Mouse (Mus musculus) hindbrain, postnatal 0 days (tissue): ENCODE results near the gene Tespa1. TPM values are rescaled to one million over a fixed set of nuclear protein-coding genes. Genes with fewer than 3 reads are reported as not detected.
A peak's percentile ranks its signal among the peaks of the same experiment; 100 is the strongest.

Source experiments
- ATAC-seq: fragments of 200-750 bp; cut with Nextera tagmentation; 2 replicates; pipeline ENCODE4 v1.8.0; 2017; ENCODE audit warnings: mild to moderate bottlenecking, moderate TSS enrichment, moderate library complexity
- DNase-seq: peaks from one replicate; pipeline ENCODE4 v3.0.0-alpha.2; 2015; ENCODE audit warnings: low spot score
- H3K27ac ChIP-seq: fragments of 300-500 bp; sonication (generic); 2 replicates; pipeline ENCODE4 v1.5.1; 2014; ENCODE audit warnings: mild to moderate bottlenecking
- H3K27me3 ChIP-seq: fragments of 300-500 bp; sonication (generic); 2 replicates; pipeline ENCODE4 v1.6.1; 2014; ENCODE audit warnings: low read length, mixed read lengths; ENCODE audit not compliant: insufficient read depth
- H3K36me3 ChIP-seq: fragments of 300-500 bp; sonication (generic); 2 replicates; pipeline ENCODE4 v1.6.1; 2014; ENCODE audit warnings: low read length, mixed read lengths; ENCODE audit not compliant: insufficient read depth
- H3K4me1 ChIP-seq: fragments of 300-500 bp; sonication (generic); 2 replicates; pipeline ENCODE4 v1.6.1; 2014; ENCODE audit warnings: antibody characterized with exemption, low read length, mixed read lengths; ENCODE audit not compliant: insufficient read depth
- H3K4me2 ChIP-seq: fragments of 300-500 bp; sonication (generic); 2 replicates; pipeline ENCODE4 v1.6.1; 2014; ENCODE audit warnings: low read depth, mild to moderate bottlenecking, low read length, moderate library complexity, mixed read lengths
- H3K4me3 ChIP-seq: fragments of 300-500 bp; sonication (generic); 2 replicates; pipeline ENCODE4 v1.5.1; 2014; ENCODE audit warnings: low read length
- H3K9ac ChIP-seq: fragments of 300-500 bp; sonication (generic); replicated peaks from 2 replicates; pipeline ENCODE4 v1.6.1; 2014; ENCODE audit warnings: mild to moderate bottlenecking, low read length, moderate library complexity, mixed read lengths
- H3K9me3 ChIP-seq: fragments of 300-500 bp; sonication (generic); 2 replicates; pipeline ENCODE4 v1.6.1; 2016; ENCODE audit warnings: low read length, mixed read lengths
- CTCF ChIP-seq: IDR thresholded peaks from 2 replicates; pipeline ENCODE4 v1.5.1; 2016; ENCODE audit warnings: antibody characterized with exemption, control low read depth, low read depth
- WGBS: fragments of 180-500 bp; shearing (Covaris S2); extraction: QIAGEN DNeasy Blood & Tissue Kit; methylation state at CpG from one replicate; pipeline ENCODE4 v1.1.7; 2014; 5-methylcytosine and 5-hydroxymethylcytosine counted together
- polyA plus RNA-seq: library from polyadenylated mRNA; unstranded; fragments of >200 nt; fragmentation: Nextera tagmentation; extraction: Ambion mirVana; gene quantifications from 2 replicates; pipeline ENCODE4 v1.2.1, GENCODE M21; 2015
- total RNA-seq: library from RNA; depleted of rRNA; stranded (reverse); fragments of >200 nt; gene quantifications from 2 replicates; pipeline ENCODE4 v1.2.3, GENCODE M21; 2014; rRNA removed

Tespa1 gene
- total RNA-seq (not detected in 2 replicates), polyA plus RNA-seq (not detected in 2 replicates)

DNA sequence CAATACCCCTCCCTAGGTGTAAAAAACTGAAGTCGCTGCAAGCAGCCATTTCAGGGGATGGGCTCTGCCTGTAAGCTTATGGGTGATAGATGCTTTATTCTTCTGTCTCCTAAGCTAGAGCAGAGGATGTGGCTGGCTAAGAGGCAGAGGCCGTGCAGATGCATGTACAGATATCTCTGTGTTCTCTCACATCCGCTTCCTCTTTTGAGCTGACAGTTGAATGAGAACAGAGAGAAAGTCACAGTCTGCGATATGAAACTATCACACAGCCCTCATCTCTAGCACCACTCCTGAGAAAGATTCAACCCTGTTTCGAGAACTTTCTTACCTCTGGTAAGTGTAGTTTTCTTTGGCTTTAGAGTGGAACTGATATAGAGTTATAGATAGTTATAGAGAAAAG, at the start of gene Tespa1:
Gene Tespa1 (plus strand): TSS at position 234 of the 400 bp plus-strand sequence.
- Histone ChIP-seq H3K4me3 (no peak within 1 kb of the TSS), H3K27ac (no peak within 1 kb of the TSS), H3K27me3 (no peaks in the 10 kb centered on the region), H3K9me3 (no peaks in the 10 kb centered on the region), H3K4me1 (no peaks in the 10 kb centered on the region), H3K36me3 (no peaks in the 10 kb centered on the region), H3K9ac (no peak within 1 kb of the TSS), H3K4me2 (no peak within 1 kb of the TSS)
- DNase-seq (no peak), ATAC-seq (no peak)
- WGBS = 89% methylated on average over 5 of the region's 5 CpGs
- TF ChIP-seq CTCF = no peak

DNA sequence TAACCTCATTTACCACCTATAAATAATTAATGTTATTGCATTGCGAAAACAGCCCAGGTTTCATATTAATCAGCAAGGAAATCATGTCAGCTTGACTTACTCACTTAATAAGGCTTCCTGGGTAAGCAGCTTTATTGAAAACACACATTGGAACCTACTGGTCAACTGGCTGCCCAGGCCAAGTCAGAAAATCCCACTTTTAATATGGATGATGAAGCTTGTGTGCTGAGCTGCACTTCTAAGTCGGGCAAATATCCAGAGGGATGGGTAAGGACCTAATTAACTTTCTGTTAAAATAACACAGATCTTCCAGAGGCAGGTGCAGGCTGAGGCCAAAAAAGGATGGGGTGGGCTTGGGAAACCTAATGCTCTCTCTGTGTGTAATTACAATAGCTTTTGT, 46.9 kb upstream of the Tespa1 start:
- no peaks in the 10 kb centered on the region for H3K9me3 ChIP-seq
- no peak for TF ChIP-seq CTCF
- ATAC-seq (no peak), DNase-seq (peak; percentile 19)
- H3K4me3 ChIP-seq = no peak overlapping the region
- H3K4me1 ChIP-seq = no peaks in the 10 kb centered on the region
- H3K27me3 ChIP-seq = no peaks in the 10 kb centered on the region
- no peaks in the 10 kb centered on the region for H3K36me3 ChIP-seq
- H3K4me2 ChIP-seq = no peak overlapping the region
- WGBS = 46% methylated on average over 2 of the region's 2 CpGs
- H3K27ac ChIP-seq = no peak overlapping the region
- H3K9ac ChIP-seq = no peak overlapping the region

DNA sequence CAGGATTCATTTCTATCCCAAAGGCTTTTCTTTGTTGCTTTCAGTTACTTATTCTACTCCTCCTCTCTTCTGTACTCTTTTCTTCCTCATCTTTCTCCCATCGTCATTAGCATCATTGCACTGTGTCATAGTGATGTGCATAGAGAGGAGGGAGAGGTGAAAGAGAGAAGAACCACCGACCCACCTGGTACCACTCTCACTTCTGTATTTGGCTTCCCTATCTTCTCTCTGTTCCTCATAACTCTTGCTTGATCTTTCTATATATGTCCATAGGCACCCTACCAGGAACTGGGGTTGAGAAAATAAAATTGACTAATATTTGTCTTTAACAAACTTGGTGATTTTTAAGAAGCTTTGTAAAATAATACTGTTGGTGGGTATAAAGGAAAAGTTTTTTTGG, 46.2 kb upstream of the Tespa1 start:
- TF ChIP-seq CTCF = no peak
- no peak for ATAC-seq
- Histone ChIP-seq H3K27ac (no peak overlapping the region), H3K4me1 (no peaks in the 10 kb centered on the region), H3K9me3 (no peaks in the 10 kb centered on the region), H3K4me3 (no peak overlapping the region), H3K9ac (no peak overlapping the region), H3K36me3 (no peaks in the 10 kb centered on the region), H3K27me3 (no peaks in the 10 kb centered on the region), H3K4me2 (no peak overlapping the region)
- WGBS = 69% methylated on average over 2 of the region's 2 CpGs
- no peak for DNase-seq

DNA sequence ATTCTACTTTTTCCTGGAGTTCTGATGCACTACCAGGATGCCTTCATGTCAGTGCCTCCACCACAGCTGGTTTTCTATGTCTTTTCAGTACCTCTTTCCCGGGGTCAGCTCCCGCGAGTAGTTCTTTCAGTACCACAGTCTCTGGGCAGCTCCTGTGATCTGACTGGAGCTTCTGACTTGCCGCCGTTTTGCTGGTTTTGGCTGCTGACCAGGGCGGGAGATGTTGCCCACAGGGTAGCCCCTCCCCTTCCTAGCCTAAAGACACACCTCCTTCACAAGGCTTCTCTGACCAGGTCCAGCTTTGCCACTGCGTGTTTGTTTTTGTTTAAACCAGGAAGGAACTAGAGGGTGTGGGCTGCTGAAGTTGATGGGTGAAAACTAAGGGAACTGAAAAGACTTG, 42.6 kb upstream of the Tespa1 start, which contains the start of gene Neurod4:
Gene Neurod4 (minus strand): TSS at position 175 of the 400 bp plus-strand sequence.
- Histone ChIP-seq H3K9me3 (no peaks in the 10 kb centered on the region), H3K27me3 (no peaks in the 10 kb centered on the region), H3K4me3 (no peak within 1 kb of the TSS), H3K4me1 (no peaks in the 10 kb centered on the region), H3K4me2 (peak within 1 kb of the TSS; percentile 35), H3K36me3 (no peaks in the 10 kb centered on the region), H3K27ac (no peak within 1 kb of the TSS), H3K9ac (no peak within 1 kb of the TSS)
- WGBS = 3% methylated on average over 7 of the region's 7 CpGs
- peak; percentile 61 for DNase-seq
- no peak for TF ChIP-seq CTCF
- ATAC-seq = peak; percentile 79

DNA sequence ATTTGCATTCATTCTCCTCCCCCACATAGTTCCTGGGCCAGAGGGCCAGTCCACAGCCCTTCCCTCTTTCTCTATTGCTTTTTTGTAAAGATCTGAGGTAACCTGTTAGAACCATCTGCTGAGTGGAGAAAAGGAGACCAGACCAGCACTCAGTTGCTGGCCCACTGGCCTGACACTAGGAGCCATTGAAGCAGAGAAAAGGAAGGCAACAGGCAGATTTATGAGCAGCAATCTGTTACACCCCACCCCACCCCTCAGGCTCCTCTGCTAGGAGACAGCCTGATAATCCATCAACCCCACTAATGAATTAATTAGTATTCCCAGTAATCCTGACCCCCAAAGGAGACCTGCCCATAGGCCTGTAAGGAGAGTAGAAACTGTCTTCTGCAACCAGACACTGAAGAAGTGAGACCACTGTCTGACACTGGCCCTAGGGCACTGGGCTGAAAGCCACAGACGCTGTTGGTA, 40.7 kb upstream of the Tespa1 start:
- Histone ChIP-seq H3K36me3 (no peaks in the 10 kb centered on the region), H3K27me3 (no peaks in the 10 kb centered on the region), H3K9ac (no peak overlapping the region), H3K9me3 (no peaks in the 10 kb centered on the region), H3K4me3 (no peak overlapping the region), H3K4me2 (no peak overlapping the region), H3K4me1 (no peaks in the 10 kb centered on the region), H3K27ac (no peak overlapping the region)
- TF ChIP-seq CTCF = no peak
- DNase-seq = peak; percentile 34
- ATAC-seq = peak; percentile 76
- 13% methylated on average over 1 of the region's 1 CpGs for WGBS

DNA sequence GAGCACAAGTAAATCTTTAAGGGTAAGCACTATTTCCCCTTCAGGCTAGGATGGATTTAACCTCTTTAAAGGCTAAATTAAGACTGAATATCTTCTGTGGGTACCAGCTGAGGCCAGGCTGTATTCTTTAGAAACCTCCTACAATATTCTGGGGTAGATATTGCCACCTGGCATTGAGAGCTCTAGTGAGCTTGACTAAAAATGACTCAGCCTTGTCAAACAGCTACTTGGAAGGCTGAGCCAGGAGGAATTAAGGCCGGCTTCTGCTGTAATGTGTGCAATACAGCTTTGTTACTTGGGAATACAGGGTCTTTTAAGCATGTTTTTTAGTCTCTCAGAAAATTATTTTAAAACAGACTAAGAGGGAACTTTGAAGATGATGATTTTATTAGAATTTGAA, 35.5 kb upstream of the Tespa1 start:
- no peak for DNase-seq
- no peak for ATAC-seq
- H3K27ac ChIP-seq = no peak overlapping the region

DNA sequence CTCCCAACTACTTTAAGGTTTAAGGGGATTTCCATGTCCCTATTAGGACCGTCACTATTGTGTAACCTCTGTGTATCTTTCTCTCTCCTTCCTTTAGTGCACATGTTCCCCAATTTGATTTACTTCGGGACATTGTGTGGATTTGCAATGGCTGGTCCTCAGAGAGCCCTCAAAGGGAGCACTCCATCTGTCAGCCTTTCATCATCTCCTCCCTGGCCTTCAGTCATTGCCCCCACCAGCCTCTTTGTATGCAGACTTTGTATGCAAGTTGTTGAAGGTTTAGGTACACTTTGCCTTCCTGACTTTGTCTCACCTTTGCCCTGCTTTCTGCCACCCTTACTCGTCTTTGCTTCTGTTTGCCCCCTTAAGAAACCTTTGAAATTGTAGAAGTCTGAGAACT, 34.7 kb upstream of the Tespa1 start:
- TF ChIP-seq CTCF = no peak
- H3K9me3 ChIP-seq = no peaks in the 10 kb centered on the region
- WGBS = 57% methylated on average over 3 of the region's 3 CpGs
- no peak overlapping the region for H3K4me3 ChIP-seq
- no peak overlapping the region for H3K4me2 ChIP-seq
- H3K36me3 ChIP-seq = no peaks in the 10 kb centered on the region
- no peaks in the 10 kb centered on the region for H3K27me3 ChIP-seq
- no peak overlapping the region for H3K9ac ChIP-seq
- ATAC-seq = no peak
- H3K4me1 ChIP-seq = no peaks in the 10 kb centered on the region
- DNase-seq = no peak
- no peak overlapping the region for H3K27ac ChIP-seq

More for the DNA sequence above, 35.5 kb upstream of the Tespa1 start:
- Histone ChIP-seq H3K4me1 (no peaks in the 10 kb centered on the region), H3K4me2 (no peak overlapping the region), H3K27me3 (no peaks in the 10 kb centered on the region), H3K36me3 (no peaks in the 10 kb centered on the region), H3K4me3 (no peak overlapping the region), H3K9ac (no peak overlapping the region), H3K9me3 (no peaks in the 10 kb centered on the region)
- no peak for TF ChIP-seq CTCF
- 57% methylated on average over 1 of the region's 1 CpGs for WGBS
